Mouse (Mus musculus): ENCODE measurements at regions not wholly inside any gene's neighbourhood (a gene's known extent, or its start where the extent isn't known, plus 50 kb on each side); places are given as distances from the start of the nearest gene placed in this dataset.
"Not testable (repeated sequence)": the region's sequence is repeated elsewhere in the genome, so short reads cannot be mapped to it uniquely, and the experiment has no call there.

DNA sequence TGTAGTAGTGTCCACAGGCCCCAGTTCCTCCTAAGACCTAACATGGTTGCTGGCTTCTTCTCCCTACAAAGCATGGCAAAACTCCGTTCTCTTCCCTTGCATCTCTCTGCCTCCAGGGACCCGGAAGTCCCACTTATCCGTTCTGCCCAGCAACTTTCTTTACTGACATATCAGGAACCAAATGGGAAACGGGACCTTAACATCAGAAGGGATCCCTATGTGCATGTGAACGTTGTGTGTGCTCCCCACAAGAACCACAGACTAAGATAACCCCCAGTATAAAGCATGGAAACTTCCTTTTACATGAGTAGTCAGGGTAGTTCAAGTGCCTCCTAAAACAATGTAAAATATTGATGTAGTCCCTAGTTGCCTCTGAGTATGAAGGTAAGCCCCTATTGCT lies 61.6 kb downstream of the Zxdb start:
- no peak for DNase-seq (ENCODE audit: low spot score)

GRCm38 (mm10) chrX:94788331-94788920 lies 64.1 kb downstream of the Zxdb start:
- DNase-seq (ENCODE audit: low spot score) = no peak

DNA sequence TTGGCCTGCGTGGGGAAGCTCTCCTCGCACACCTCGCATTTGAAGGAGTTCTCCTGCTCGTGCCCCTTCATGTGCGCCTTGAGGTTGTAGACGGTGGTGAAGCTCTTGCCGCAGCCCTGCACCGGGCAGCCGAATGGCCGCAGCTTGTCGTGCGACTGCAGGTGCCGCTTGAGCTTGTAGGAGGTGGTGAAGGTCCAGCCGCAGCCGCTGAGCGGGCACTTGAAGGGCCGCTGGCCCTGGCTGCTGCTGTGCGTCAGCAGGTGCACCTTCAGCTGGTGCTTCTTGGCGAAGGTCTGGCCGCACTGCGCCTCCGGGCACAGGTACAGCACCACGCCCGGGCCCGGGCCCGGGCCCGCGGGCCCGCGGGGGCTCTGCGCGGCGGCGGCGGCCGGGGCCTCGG lies 72.5 kb downstream of the Zxdb start:
- DNase-seq (ENCODE audit: low spot score) = not testable (repeated sequence)

DNA sequence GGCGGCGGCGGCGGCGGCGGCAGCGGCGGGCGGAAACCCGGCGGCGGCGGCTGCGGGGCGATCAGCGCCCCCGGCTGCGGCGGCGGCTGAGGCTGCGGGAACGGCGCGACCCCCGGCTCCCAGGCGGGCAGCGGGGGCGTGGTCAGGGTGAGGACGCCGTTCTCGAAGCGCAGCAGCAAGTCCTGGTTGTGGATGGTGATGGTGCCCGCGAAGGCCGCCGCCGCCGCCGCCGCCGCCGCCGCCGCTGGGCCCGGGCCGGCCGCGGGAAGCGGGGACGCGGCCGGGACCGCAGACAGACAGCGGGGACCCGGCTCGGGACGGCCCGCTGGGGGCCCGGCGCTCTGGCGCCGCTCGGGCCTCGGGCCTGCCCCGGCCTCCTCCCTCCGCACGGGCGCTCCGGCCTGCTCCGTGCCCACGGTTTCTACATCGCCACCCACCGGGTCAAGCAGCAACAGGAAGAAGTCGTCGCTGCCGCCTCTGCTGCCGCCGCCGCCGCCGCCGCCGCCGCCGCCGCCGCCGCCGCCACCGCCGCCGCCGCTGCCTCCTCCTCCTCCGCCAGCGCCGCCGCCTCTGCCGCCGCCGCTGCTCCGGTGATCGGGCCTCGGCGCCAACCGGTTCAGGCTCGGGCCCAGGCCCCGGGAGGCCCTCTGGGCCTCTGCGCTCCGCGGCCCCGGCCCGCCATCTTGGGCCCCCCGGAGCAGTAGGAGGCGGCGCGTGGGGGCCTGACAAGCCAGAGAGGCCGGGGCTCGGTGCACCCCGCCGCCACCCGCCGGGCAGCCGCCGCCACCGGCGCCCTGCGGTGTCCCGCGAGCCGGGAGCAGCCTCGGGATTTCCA lies 73.2 kb downstream of the Zxdb start:
- DNase-seq (ENCODE audit: low spot score) = not testable (repeated sequence)

- not testable (repeated sequence) for DNase-seq (ENCODE audit: low spot score)
Observed at GRCm38 (mm10) chrX:94798183-94798619, 73.8 kb downstream of the Zxdb start.

GRCm38 (mm10) chrX:94812760-94813159 lies 88.4 kb downstream of the Zxdb start:
- not testable (repeated sequence) for DNase-seq (ENCODE audit: low spot score)

DNA sequence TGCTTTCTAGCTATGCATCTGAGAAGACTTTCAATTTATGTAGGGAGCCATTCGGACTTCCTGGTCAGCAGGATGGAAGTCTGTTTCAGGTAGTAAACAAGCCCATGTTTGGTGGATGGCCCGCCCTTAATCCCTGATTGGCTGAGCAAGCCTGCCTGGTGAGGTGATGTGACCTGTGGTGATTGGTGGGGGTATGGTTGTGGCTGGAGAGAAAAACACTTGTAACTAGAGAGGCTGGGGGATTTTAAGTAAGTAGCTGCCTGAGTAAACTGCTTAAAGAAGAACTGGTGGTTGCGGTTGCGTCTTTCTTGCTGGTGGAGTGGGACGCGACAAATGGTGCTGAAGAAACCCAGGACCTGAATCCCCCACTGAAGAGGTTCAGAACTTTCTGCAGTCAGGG lies 103.2 kb downstream of the Zxdb start:
- DNase-seq (ENCODE audit: low spot score) = not testable (repeated sequence)

DNA sequence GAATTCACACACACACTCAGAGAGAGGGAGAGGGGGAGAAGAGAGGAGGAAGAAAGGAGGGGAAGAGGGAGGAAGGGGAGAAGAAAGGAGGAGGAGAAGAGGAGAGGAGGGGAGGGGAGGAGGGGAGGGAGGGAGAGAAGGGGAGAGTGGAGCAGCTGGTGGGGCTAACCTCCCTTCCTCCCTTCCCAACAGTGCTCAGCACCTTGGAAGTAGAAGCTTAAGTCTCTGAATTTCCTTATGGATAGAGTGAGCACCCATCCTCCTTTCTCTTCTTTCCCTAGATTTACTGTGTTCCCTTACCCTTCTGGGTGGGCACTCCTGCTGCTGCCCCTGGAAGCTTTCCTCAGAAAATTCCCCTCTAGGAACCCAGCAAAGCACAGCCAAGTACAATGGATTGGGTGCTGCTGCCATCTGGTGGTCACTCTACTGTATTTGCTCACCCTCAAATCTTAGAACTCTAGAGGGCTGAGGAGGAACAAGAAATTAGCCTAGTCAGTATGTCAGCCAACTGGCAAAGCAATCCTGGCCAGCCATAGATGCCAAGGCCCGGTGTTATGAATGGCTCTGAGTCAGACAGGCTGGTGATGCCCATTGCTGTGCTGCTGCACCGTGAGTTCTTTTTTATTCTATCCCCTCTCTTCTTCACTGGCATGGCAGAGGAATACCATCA lies 119.9 kb downstream of the Zxdb start:
- not testable (repeated sequence) for DNase-seq (ENCODE audit: low spot score)

DNA sequence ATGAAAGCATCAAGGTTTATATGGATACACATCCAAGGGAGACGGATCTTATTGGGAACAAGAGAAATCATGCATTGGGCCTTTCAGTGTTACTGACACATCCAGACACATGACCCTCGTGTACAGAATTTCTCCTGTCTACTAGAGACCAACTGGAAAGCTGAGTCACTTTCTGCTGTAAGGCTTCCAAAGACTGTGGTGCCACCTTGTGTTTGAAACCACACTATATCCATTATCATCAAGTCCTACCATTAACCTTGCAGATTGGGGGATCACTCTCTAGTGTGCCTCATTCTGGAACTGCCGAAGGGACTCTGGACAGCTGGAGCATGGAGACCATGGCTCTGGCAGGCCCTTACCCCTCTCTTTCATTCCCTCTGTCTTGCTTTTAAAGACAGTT lies 125.2 kb downstream of the Zxdb start:
- DNase-seq (ENCODE audit: low spot score) = not testable (repeated sequence)

GRCm38 (mm10) chrX:94857501-94857900 lies 133.1 kb downstream of the Zxdb start:
- no peak for DNase-seq (ENCODE audit: low spot score)

- no peak for DNase-seq (ENCODE audit: low spot score)
Observed at GRCm38 (mm10) chrX:94857954-94858353, 133.6 kb downstream of the Zxdb start.

DNA sequence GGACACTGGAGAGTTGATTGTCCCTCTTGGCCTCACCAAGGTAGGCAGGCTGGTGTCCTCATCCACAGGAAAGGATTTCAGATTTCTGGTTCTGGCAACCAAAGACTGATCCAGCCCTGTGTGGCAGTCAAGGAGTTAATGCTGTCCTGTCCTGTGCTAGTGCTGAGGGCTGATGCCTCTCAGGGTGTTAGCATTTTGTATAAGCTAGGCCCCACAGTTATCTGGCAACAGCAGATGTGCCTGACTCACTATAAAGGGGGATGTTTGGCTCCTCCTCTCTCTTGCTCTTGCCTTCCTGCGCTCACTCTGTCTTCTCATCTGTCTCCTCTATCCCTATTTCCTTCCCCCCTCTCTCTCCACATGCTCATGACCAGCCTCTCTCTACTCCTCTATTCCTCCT lies 138.8 kb downstream of the Zxdb start:
- DNase-seq (ENCODE audit: low spot score) = no peak

- DNase-seq (ENCODE audit: low spot score) = peak; percentile 72
Observed at GRCm38 (mm10) chrX:94865531-94866502, 141.4 kb downstream of the Zxdb start.

- peak; percentile 23 for DNase-seq (ENCODE audit: low spot score)
Observed at GRCm38 (mm10) chrX:94883547-94883946, 142.9 kb downstream of the Spin4 start.
